ENCODE assay signal across 8 mouse cellular contexts in the genomic region with DNA sequence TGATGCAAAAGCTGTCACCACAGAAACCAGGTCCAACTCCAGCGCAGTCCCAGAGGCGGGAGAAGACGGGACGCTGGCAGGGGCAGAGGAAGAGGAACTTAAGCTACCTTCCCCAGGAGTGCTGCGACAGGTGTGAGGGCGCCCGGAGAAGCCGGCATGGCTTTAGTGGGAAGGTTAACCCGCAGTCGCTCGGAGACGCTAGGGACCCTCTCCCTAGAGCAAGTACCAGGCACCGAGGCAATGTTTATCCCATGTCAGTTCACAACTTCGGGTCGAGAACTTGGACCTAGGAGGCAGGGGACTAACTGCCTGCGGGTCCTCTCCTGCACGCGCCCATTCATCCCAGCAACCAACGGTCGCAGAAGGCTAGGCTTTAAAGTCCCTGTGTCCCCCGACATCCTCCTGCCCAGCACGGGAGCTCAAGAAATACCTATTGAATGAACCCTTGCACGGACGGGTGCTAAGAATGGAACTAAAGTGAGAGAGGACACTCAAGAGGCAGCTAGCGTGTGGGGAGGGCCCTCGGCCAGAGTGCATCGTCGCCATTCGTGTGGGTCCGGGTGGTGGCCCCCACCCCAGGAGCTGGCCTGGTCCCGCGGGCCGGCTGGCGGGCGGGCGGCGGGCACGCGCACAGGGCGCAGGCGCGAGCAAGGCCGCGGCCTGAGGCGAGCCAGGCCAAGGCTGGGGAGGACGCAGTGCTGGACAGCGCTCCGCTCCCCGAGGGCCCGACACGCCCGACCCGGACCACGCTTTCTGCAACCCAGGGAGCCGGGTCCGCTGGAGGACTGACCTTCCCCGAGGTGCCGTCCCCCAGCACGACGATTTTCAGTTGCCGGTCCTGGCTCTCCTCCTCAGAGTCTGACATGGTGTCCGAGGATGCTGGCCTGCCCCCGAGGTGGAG. TPM values are rescaled to one million over a fixed set of nuclear protein-coding genes. Genes with fewer than 3 reads are reported as not detected.
DNase-seq lines count a peak whose midpoint lies in the region; ATAC-seq and TF ChIP-seq lines count a peak whose summit lies in the region.

No protein-coding gene starts in this region.

- H3K27me3 ChIP-seq in E14TG2a.4 (ENCODE audit: insufficient read depth, low read length) (no peaks in the 10 kb centered on the region), myocyte (ENCODE audit: control insufficient read depth, insufficient read depth, insufficient read length) (no peaks in the 10 kb centered on the region)
- no peaks in the 10 kb centered on the region for H3K27me3 ChIP-seq in heart, embryonic 15.5 days
- H3K27me3 ChIP-seq in liver, embryonic 12.5 days (replicated peaks) = no peaks in the 10 kb centered on the region
- H3K27me3 ChIP-seq in testis, adult 2 months (ENCODE audit: control insufficient read depth, insufficient read depth, low read length) = no peaks in the 10 kb centered on the region

- peak overlapping the region; percentile 74 for H3K9ac ChIP-seq in heart, embryonic 15.5 days
- peak overlapping the region; percentile 87 for H3K9ac ChIP-seq in liver, embryonic 12.5 days

- no peak for TF ChIP-seq CTCF in E14TG2a.4 (conservative IDR thresholded peaks at IDR 0.05; ENCODE audit: low read length)
- no peak for TF ChIP-seq CTCF in bone marrow macrophage, adult 2 months (IDR thresholded peaks at IDR 0.05; ENCODE audit: low read depth, low read length)
- no peak for TF ChIP-seq CTCF in testis, adult 2 months (IDR thresholded peaks at IDR 0.05; ENCODE audit: control insufficient read depth, insufficient read depth, insufficient replicate concordance, low read depth, low read length)

- no peaks in the 10 kb centered on the region for H3K36me3 ChIP-seq in E14TG2a.4 (ENCODE audit: insufficient read depth, low read length)
- H3K36me3 ChIP-seq in heart, embryonic 15.5 days = no peaks in the 10 kb centered on the region
- no peaks in the 10 kb centered on the region for H3K36me3 ChIP-seq in liver, embryonic 12.5 days
- H3K36me3 ChIP-seq in myocyte (ENCODE audit: control insufficient read depth, insufficient read depth) = peaks cover 6% of the 10 kb centered on the region
- no peaks in the 10 kb centered on the region for H3K36me3 ChIP-seq in testis, adult 2 months (ENCODE audit: control insufficient read depth, insufficient read depth, low read length)

- H3K4me3 ChIP-seq in E14TG2a.4 (replicated peaks; ENCODE audit: low read length) (peak overlapping the region; percentile 97), myocyte (peak overlapping the region; percentile 92)
- peak overlapping the region; percentile 95 for H3K4me3 ChIP-seq in bone marrow macrophage, adult 2 months (ENCODE audit: insufficient read depth, low read length)
- peak overlapping the region; percentile 77 for H3K4me3 ChIP-seq in heart, embryonic 15.5 days
- H3K4me3 ChIP-seq in liver, embryonic 12.5 days = peak overlapping the region; percentile 98
- H3K4me3 ChIP-seq in testis, adult 2 months (ENCODE audit: control insufficient read depth, low read depth, low read length) = peak overlapping the region; percentile 93

- H3K27ac ChIP-seq in bone marrow macrophage, adult 2 months (ENCODE audit: insufficient read depth, low read depth, low read length) = peak overlapping the region; percentile 25
- peak overlapping the region; percentile 88 for H3K27ac ChIP-seq in heart, embryonic 15.5 days
- H3K27ac ChIP-seq in liver, embryonic 12.5 days = peak overlapping the region; percentile 75
- peak overlapping the region; percentile 94 for H3K27ac ChIP-seq in testis, adult 2 months (ENCODE audit: control insufficient read depth, insufficient read depth, low read depth, low read length)

- DNase-seq in kidney, postnatal 25 days = peak; percentile 49 to 80

- under 1% methylated on average over 63 of the region's 63 CpGs for WGBS in heart, embryonic 15.5 days
- WGBS in liver, embryonic 12.5 days (ENCODE audit: insufficient replicate concordance) = under 1% methylated on average over 63 of the region's 63 CpGs

- peak; percentile 48 for ATAC-seq in erythroid progenitor cell, adult 5-6 weeks (replicated peaks; ENCODE audit: low FRiP score, poor library complexity, severe bottlenecking)
- peak; percentile 91 for ATAC-seq in heart, embryonic 15.5 days (replicated peaks; ENCODE audit: insufficient number of reproducible peaks, insufficient read depth, low FRiP score, low read depth)
- ATAC-seq in liver, embryonic 12.5 days = peak; percentile 87

- H3K4me1 ChIP-seq in E14TG2a.4 (replicated peaks; ENCODE audit: low read depth, low read length) = peaks cover 4% of the 10 kb centered on the region
- H3K4me1 ChIP-seq in bone marrow macrophage, adult 2 months (ENCODE audit: control insufficient read depth, insufficient read depth, low read length) = peaks cover 2% of the 10 kb centered on the region; the same call in 1 of the 2 replicates
- H3K4me1 ChIP-seq in heart, embryonic 15.5 days (replicated peaks) = peaks cover 8% of the 10 kb centered on the region
- H3K4me1 ChIP-seq in liver, embryonic 12.5 days = peaks cover 14% of the 10 kb centered on the region
- no peaks in the 10 kb centered on the region; the same call in 1 of the 2 replicates for H3K4me1 ChIP-seq in testis, adult 2 months (ENCODE audit: control insufficient read depth, insufficient read depth, low read length)

- no peak for TF ChIP-seq POLR2A in bone marrow macrophage, adult 2 months (IDR thresholded peaks at IDR 0.05; ENCODE audit: borderline replicate concordance, low read depth, low read length)
- peak; percentile 54 for TF ChIP-seq POLR2A in myocyte (IDR thresholded peaks at IDR 0.05; ENCODE audit: insufficient read length, low read depth)
- TF ChIP-seq POLR2A in testis, adult 2 months (IDR thresholded peaks at IDR 0.05; ENCODE audit: control insufficient read depth, low read depth, low read length) = peak; percentile 36; the same call in 1 of the 2 replicates

- H3ac ChIP-seq in myocyte (ENCODE audit: control insufficient read depth, insufficient read length) = peak overlapping the region; percentile 77

- H3K4me2 ChIP-seq in heart, embryonic 15.5 days = peak overlapping the region; percentile 99
- peak overlapping the region; percentile 95 for H3K4me2 ChIP-seq in liver, embryonic 12.5 days
- H3K4me2 ChIP-seq in myocyte (ENCODE audit: low read depth) = peak overlapping the region; percentile 80

- H3K79me2 ChIP-seq in myocyte (ENCODE audit: control insufficient read depth, insufficient read depth) = peaks cover 43% of the 10 kb centered on the region

- H3K9me3 ChIP-seq in E14TG2a.4 (ENCODE audit: low read length) = no peaks in the 10 kb centered on the region
- no peaks in the 10 kb centered on the region for H3K9me3 ChIP-seq in heart, embryonic 15.5 days (replicated peaks)
- no peaks in the 10 kb centered on the region for H3K9me3 ChIP-seq in liver, embryonic 12.5 days (replicated peaks)

TF ChIP-seq in myocyte, 11 proteins besides CTCF, POLR2A, EP300 and RAD21:
- no peak for TF ChIP-seq POLR2AphosphoS2 (IDR thresholded peaks at IDR 0.05; ENCODE audit: insufficient read length, low read depth)
- peak; percentile 92 for TF ChIP-seq REST (IDR thresholded peaks at IDR 0.05; ENCODE audit: insufficient read depth, insufficient read length)

RNA-seq across cellular contexts. Expression of a gene that starts 0.6 kb away (rescaled TPM):
- 32.2 and 37.5 TPM in 2 replicates for polyA plus RNA-seq in bone marrow macrophage, adult 2 months (2012; ENCODE audit: insufficient read depth, insufficient read length, missing spikeins)
- total RNA-seq in erythroid progenitor cell, adult 5-6 weeks (2015; ENCODE audit: low replicate concordance) = 15.1 and 18.7 TPM in 2 replicates
- total RNA-seq in erythroid progenitor cell, adult 5-6 weeks (2017; ENCODE audit: low replicate concordance) = 22.8 and 26.1 TPM in 2 replicates
- polyA plus RNA-seq in heart, embryonic 15.5 days (2015; fragmentation: Nextera tagmentation; extraction: Ambion mirVana) = 43.7 and 44.1 TPM in 2 replicates
- polyA plus RNA-seq in liver, embryonic 12.5 days (2016; fragmentation: Nextera tagmentation; extraction: Ambion mirVana) = 30.2 and 31.4 TPM in 2 replicates
- 48.6 TPM for polyA plus RNA-seq in myocyte (2012; fragmentation: generic; extraction: Trizol)
- 45.9 and 49.8 TPM in 2 replicates for polyA plus RNA-seq in testis, adult 2 months (2012; rRNA removed)

RNA-seq across cellular contexts. Expression of a gene that starts 56.9 kb away (rescaled TPM):
- polyA plus RNA-seq in bone marrow macrophage, adult 2 months (2012; ENCODE audit: insufficient read depth, insufficient read length, missing spikeins) = not detected in 2 replicates
- total RNA-seq in erythroid progenitor cell, adult 5-6 weeks (2015; ENCODE audit: low replicate concordance) = not detected in 2 replicates
- total RNA-seq in erythroid progenitor cell, adult 5-6 weeks (2017; ENCODE audit: low replicate concordance) = not detected in 2 replicates
- polyA plus RNA-seq in heart, embryonic 15.5 days (2015; fragmentation: Nextera tagmentation; extraction: Ambion mirVana) = 0.13 TPM in 1 of 2 replicates, not detected in the other
- polyA plus RNA-seq in liver, embryonic 12.5 days (2016; fragmentation: Nextera tagmentation; extraction: Ambion mirVana) = 0.07 and 0.43 TPM in 2 replicates
- 0.11 TPM for polyA plus RNA-seq in myocyte (2012; fragmentation: generic; extraction: Trizol)
- not detected in 2 replicates for polyA plus RNA-seq in testis, adult 2 months (2012; rRNA removed)

Comparison
In these comparisons a context has a peak if more than half of its experiments do, and no peak if none do; other contexts are left out.
1. Peak in every context shown above with its lines: DNase-seq, ATAC-seq, H3K4me3 ChIP-seq and H3K27ac ChIP-seq.
2. H3K27ac ChIP-seq: peak in every context shown above with its lines; median percentile 94 in testis, adult 2 months; 88 in heart, embryonic 15.5 days; 75 in liver, embryonic 12.5 days; 25 in bone marrow macrophage, adult 2 months.